Mouse (Mus musculus) spleen, adult 2 months (tissue): ENCODE data around the gene Shank3.

ENCODE experiments used
- CTCF ChIP-seq: fragments of 200-500 bp; IDR thresholded peaks from 2 replicates; pipeline ENCODE4 v1.5.1; 2011; ENCODE audit warnings: mild to moderate bottlenecking, inconsistent platforms; ENCODE audit not compliant: insufficient read depth, insufficient read length, insufficient replicate concordance; ENCODE audit errors: extremely low read depth
- POLR2A ChIP-seq: fragments of 200-500 bp; IDR thresholded peaks from 2 replicates; pipeline ENCODE4 v1.6.1; 2011; ENCODE audit warnings: low read depth, low read length, inconsistent platforms

DNA sequence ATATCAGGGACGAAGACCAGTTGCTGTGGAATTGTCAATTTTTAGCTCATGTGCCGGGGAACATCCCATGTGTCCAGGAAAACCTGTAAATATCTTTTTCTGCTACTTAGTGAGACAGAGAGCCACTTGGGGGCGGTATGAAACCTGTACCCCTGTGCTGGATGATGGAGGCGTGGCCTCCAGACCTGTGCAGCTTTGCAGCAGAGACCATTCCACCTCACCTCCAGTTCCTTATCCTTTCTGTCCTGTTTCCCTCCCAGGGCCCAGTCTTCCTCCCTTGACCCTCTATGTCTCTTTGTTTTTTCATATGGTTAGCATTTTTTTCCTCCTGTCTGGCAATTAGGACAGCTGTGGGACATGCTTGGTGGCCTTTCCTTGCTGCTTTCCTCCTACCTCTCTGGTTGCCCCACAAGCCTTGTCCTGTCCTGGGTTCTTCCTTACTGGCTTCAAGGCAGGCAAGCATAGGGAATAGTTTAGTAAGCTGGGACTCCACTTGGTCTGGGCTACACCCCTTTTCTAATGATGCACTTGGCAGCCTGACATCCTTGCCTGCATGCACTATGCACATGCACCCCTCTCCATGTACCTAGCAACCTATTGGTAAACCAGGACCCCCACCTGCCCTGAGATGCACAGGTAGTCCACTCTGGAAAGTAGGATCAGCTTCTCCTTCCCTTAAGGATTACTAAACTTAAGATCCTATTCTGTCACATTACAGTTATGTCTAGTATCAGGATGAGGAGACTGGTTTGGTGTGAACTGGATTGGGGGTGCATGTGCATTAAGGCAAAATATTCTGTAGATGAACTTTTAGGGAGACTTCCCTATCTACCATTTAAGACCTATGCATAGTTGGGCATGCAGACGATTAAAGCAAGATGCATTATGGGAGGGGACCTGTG lies 35.8 kb upstream of the Shank3 start:
- no peak for TF ChIP-seq CTCF
- no peak for TF ChIP-seq POLR2A
